Mouse (Mus musculus) B cell, adult (primary cell): ENCODE results near the gene Rps27rt. TPM values are rescaled to one million over a fixed set of nuclear protein-coding genes. Genes with fewer than 3 reads are reported as not detected.

Source experiments
- total RNA-seq: library from RNA; stranded (reverse); gene quantifications from 4 replicates; pipeline ENCODE4 v1.2.4, GENCODE M21; 2023; ENCODE audit not compliant: inconsistent age

Gene Rps27rt
- total RNA-seq: 179 to 252 TPM (median 185 TPM) in 4 replicates

GRCm38 (mm10) chr9:114982689-114983360 is at the start of gene Rps27rt:
Gene Rps27rt, minus strand, starts transcription at chr9:114982739.

GRCm38 (mm10) chr9:114978281-114979111 is 4.0 kb downstream of the Rps27rt start, which contains the start of gene Osbpl10:
Gene Osbpl10, plus strand, starts transcription at chr9:114978569.

GRCm38 (mm10) chr9:114933723-114934171 is 48.8 kb downstream of the Rps27rt start, which contains the start of gene Gpd1l:
Gene Gpd1l, minus strand, starts transcription at chr9:114933987.

Other genes with a start within 250 kb of the Rps27rt start
- gene Cmtm7, start 200.9 kb downstream of the Rps27rt start, total RNA-seq: 133 to 151 TPM (median 143 TPM) in 4 replicates
- 0.86 to 1.7 TPM (median 1.5 TPM) in 4 replicates for gene Cmtm8, start 138.6 kb downstream of the Rps27rt start, total RNA-seq
- 59.8 to 74.5 TPM (median 66.9 TPM) in 4 replicates for gene Gpd1l, start 48.8 kb downstream of the Rps27rt start, total RNA-seq
- not detected in 4 replicates for gene Osbpl10, start 4.2 kb downstream of the Rps27rt start, total RNA-seq